Mouse (Mus musculus) gastrocnemius, adult 2 months (tissue): ENCODE data around the gene Wdr46. TPM values are rescaled to one million over a fixed set of nuclear protein-coding genes. Genes with fewer than 3 reads are reported as not detected.
"Not testable (repeated sequence)": the region's sequence is repeated elsewhere in the genome, so short reads cannot be mapped to it uniquely, and the experiment has no call there.

Experiments used
- DNase-seq: peaks from one replicate; pipeline ENCODE4 v3.0.0; 2022
- H3K27ac ChIP-seq: fragments of 200-600 bp; 2 replicates; pipeline ENCODE4 v1.8.1; 2022; ENCODE audit warnings: mild to moderate bottlenecking
- H3K4me3 ChIP-seq: fragments of 200-600 bp; 2 replicates; pipeline ENCODE4 v1.8.1; 2022; ENCODE audit warnings: mild to moderate bottlenecking, moderate library complexity
- CTCF ChIP-seq: fragments of 200-600 bp; IDR thresholded peaks from 2 replicates; pipeline ENCODE4 v1.8.1; 2022; ENCODE audit warnings: antibody characterized with exemption, mild to moderate bottlenecking, moderate library complexity
- intact Hi-C: fragments of 180-260 bp; cut with DNase I; formaldehyde crosslinking; loops from one replicate; pipeline ENCODE4 v1.15.1; 2025
- total RNA-seq, 2 experiments: library from RNA; stranded (reverse); gene quantifications; 2 replicates each; pipeline ENCODE4 v1.2.3; 2021

The Wdr46 gene
- total RNA-seq, 2 experiments from 2014 or later, result 8.6 to 8.8 TPM

GRCm38 (mm10) chr17:33968927-33969326 lies 28.5 kb downstream of the Wdr46 start:
- TF ChIP-seq CTCF, result peak; percentile 33
- DNase-seq, result no peak
- intact Hi-C loops, result loop anchor here (2.0 kb wide), 1 partner anchor 14 kb away; no protein-coding TSS in a partner anchor
- Histone ChIP-seq H3K4me3 (no peak overlapping the region), H3K27ac (no peak overlapping the region)

DNA sequence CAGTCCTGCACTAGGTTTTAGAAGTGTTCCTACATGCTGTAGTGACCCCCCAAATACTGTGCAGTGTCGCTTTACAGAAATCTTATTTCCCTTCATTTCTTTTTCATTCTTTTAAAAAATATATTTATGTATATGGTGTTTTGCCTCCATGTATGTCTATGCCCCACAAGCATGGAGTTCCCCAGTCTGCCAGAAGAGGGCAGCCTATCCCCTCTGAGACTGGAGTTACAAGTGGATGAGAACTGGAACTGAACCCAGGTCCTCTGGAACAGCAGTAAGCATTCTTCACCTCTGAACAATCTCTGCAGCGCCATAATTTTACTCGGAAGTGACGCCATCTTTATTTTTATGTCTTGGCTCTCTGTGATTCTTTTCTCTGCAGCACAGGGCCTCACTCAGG lies 28.9 kb downstream of the Wdr46 start:
- intact Hi-C loops, result loop anchor here (2.0 kb wide), 1 partner anchor 13 kb away; no protein-coding TSS in a partner anchor
- no peak overlapping the region for H3K27ac ChIP-seq
- H3K4me3 ChIP-seq, result no peak overlapping the region
- DNase-seq, result no peak
- peak; percentile 11; the same call in 1 of the 2 replicates for TF ChIP-seq CTCF

GRCm38 (mm10) chr17:33972691-33973090 lies 32.2 kb downstream of the Wdr46 start:
- no peak for TF ChIP-seq CTCF
- Histone ChIP-seq H3K27ac (no peak overlapping the region), H3K4me3 (no peak overlapping the region)
- intact Hi-C loops, result no loop called here
- no peak for DNase-seq

- no peak for DNase-seq
- intact Hi-C loops, result no loop called here
- no peak for TF ChIP-seq CTCF
- Histone ChIP-seq H3K27ac (no peak overlapping the region), H3K4me3 (no peak overlapping the region)
Observed at GRCm38 (mm10) chr17:33973572-33973971, 33.1 kb downstream of the Wdr46 start.

GRCm38 (mm10) chr17:33977861-33978557 lies 37.5 kb downstream of the Wdr46 start:
- no peak for DNase-seq
- peak overlapping the region; percentile 85 for H3K4me3 ChIP-seq
- TF ChIP-seq CTCF, result no peak
- peak overlapping the region; percentile 90 for H3K27ac ChIP-seq
- intact Hi-C loops, result no loop called here

DNA sequence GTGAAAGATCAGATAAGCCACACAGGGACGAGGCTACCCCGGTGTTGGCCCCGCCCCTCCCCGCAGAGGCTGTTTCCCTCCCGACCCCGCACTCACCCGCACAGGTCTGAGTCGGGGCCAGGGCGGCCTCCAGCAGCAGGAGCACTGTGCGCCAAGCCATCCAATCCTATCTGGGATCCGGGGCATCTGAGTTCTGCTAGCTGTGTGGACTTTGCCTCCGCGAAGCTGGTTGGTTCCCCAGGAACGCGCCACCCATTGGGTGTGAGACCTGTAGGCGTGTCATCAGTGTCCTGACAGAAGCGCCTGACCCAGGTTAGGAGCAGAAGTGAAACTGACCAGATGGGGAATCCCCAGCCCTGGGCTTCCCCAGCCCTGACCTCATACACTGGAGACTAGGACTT lies 38.2 kb downstream of the Wdr46 start:
- no peak for TF ChIP-seq CTCF
- intact Hi-C loops, result no loop called here
- H3K4me3 ChIP-seq, result peak overlapping the region; percentile 85
- H3K27ac ChIP-seq, result peak overlapping the region; percentile 90
- peak; percentile 88 for DNase-seq

DNA sequence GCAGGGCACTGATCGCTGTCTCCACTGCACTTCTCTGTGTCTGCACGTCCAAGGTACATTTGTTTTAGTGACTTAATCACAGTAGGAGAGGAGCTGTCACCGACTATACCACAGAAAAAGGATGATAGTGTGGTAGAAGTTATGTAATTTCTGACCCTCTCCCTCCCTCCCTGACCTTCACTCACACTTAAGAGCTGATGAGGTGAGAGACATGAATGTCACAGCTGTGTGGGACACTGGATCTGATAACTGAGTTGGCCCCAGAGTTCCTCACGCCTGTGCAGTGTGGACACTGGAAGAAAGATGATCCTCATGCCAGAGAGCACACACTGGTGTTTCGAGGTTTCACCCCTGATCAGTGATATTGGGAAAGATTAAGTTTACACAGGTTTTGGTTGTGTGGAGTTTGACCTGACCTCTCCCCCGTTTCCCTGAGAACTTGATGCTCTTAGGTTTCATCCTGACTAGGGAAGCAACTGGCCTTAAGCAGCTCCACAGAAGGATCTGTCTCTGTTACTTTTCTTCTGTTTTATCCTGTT lies 39.1 kb downstream of the Wdr46 start:
- Histone ChIP-seq H3K27ac (peak overlapping the region; percentile 90), H3K4me3 (no peak overlapping the region)
- intact Hi-C loops, result no loop called here
- TF ChIP-seq CTCF, result no peak
- no peak for DNase-seq

- Histone ChIP-seq H3K4me3 (peak overlapping the region; percentile 81), H3K27ac (peak overlapping the region; percentile 90)
- intact Hi-C loops, result no loop called here
Observed at GRCm38 (mm10) chr17:33980181-33981035, 39.9 kb downstream of the Wdr46 start.

DNA sequence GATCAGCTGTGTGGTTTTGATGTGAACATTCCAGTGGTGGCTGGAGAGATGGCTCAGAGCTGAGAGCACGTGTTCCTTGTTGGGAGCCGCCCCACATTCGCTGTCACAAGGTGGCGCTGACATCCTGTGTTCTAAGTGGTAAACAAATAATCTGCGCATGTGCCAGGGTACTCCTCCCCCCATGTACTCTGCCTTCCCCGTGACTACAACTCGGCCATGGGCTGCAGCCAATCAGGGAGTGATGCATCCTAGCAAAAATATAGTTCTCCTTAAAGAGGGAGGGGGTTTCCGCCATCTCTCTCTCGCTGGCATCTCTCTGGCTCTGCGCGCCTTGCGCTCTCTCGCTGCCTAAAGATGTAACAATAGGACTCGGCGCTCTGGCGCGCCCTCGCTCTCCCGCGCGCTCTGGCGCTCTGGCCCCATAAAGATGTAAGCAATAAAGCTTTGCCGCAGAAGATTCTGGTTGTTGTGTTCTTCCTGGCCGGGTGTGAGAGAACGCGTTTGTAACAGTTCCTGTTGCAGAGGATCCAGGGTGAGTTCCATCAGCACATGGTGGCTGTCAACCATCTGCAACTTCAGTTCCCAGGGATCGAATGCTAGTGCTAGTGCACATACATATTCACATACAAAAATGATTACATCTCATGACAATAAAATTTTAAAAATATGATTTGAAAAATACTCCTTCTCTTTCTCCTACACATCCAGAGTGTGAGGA lies 40.9 kb downstream of the Wdr46 start:
- Histone ChIP-seq H3K27ac (peak overlapping the region; percentile 90), H3K4me3 (peak overlapping the region; percentile 81)
- TF ChIP-seq CTCF, result peak; percentile 44; the same call in 1 of the 2 replicates
- intact Hi-C loops, result not testable (repeated sequence)
- peak; percentile 91 for DNase-seq

More at GRCm38 (mm10) chr17:33980181-33981035, 39.9 kb downstream of the Wdr46 start:
- DNase-seq, result no peak
- no peak for TF ChIP-seq CTCF

DNA sequence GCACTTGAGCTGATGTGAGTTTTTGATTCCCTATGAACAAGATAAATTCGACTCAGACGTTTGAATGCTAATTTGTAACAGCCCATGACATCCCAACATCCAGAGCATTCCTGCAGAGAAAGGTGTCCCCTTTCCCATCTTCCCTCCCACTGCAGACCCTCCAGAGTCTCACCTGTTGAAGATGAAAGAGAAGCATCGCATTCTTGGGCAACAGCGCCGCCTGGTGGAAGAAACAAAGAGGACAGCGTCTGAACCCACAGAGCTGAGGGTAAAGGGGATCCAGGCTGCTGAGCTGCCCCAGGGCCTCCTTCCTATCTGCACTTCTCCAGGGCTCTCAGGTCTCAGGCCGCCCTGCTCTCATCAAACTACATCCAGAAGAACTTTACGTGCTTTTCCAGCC lies 41.7 kb downstream of the Wdr46 start:
- DNase-seq, result peak; percentile 67
- intact Hi-C loops, result loop anchor here (2.0 kb wide), 1 partner anchor 13 kb away; no protein-coding TSS in a partner anchor
- peak; percentile 81; the same call in 1 of the 2 replicates for TF ChIP-seq CTCF
- H3K4me3 ChIP-seq, result peak overlapping the region; percentile 81
- H3K27ac ChIP-seq, result peak overlapping the region; percentile 90; the same call in 1 of the 2 replicates

DNA sequence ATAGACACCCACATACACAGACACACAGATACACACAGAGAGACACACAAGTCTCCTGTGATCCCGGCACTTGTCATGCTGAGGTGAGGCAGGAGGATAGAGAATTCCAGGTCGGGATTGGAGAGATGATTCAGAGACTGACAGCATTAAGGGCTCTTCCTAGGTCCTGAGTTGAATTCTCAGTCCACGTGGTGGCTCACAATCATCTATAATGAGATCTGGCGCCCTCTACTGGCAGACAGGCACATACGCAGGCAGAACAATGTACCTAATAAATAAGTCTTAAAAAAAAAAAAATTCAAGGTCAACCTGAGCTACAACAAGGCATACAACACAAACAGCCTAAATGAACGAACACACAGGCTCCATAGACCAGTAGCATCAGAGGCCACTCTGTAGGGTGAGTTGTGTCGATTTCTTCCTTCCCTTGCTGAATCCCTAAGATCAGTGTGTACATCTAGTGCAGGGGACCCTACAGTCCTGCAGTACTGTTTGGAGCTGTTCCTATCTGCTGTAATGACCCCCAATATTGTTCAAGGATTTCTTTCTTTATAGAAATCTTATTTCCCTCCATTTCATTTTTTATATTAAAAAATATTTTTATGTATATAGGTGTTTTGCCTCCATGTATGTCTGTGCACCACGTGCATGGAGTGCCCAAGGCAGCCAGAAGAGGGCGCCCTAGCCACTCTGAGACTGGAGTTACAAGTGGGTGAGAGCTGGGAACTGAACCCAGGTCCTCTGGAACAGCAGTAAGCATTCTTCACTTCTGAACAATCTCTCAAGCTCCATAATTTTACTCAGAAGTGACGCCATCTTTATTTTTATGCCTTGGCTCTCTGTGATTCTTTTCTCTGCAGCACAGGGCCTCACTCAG lies 51.6 kb downstream of the Wdr46 start:
- DNase-seq, result peak; percentile 43

More for the DNA sequence above, 51.6 kb downstream of the Wdr46 start:
- intact Hi-C loops, result no loop called here
- H3K27ac ChIP-seq, result no peak overlapping the region
- H3K4me3 ChIP-seq, result no peak overlapping the region
- TF ChIP-seq CTCF, result peak; percentile 84
